Mouse (Mus musculus): Measurements from ENCODE around the gene Slamf6. TPM values are rescaled to one million over a fixed set of nuclear protein-coding genes. Genes with fewer than 3 reads are reported as not detected.
"Not testable (repeated sequence)": the region's sequence is repeated elsewhere in the genome, so short reads cannot be mapped to it uniquely, and the experiment has no call there.

Slamf6 gene
- polyA plus RNA-seq, 1 experiment from 2014 or later, result 0.18 TPM

DNA sequence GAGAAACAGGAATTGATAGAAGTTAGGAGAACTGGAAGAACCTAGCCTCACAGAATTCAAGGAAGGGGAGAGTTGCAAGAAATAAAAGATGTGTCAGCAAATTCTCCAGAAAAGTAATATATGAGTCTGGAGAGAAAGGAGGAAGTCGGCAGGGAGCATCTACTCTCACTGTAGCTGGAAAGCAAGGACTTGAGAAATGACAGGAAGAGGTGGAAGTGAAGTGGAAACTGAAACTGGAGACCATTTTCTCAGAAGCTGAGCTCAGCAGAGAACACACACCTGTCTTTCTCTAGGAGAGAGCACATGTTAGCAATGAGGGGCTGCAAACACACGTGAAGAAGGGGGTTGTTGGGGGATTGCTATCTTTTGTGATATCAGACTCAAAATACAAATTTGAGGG is 40.1 kb downstream of the Slamf6 start:
- ATAC-seq (ENCODE audit: insufficient read depth) (no peak), DNase-seq (no peak)
- no peaks in the 10 kb centered on the region for H3K36me3 ChIP-seq (ENCODE audit: insufficient read depth)
- H3K4me2 ChIP-seq, result no peak overlapping the region
- no peak overlapping the region for H3K27ac ChIP-seq (ENCODE audit: low read depth)
- H3K27me3 ChIP-seq (ENCODE audit: insufficient read depth, low read length), result no peaks in the 10 kb centered on the region
- no peaks in the 10 kb centered on the region for H3K4me1 ChIP-seq (ENCODE audit: insufficient read depth)
- H3K9ac ChIP-seq, result no peak overlapping the region
- TF ChIP-seq CTCF (IDR thresholded peaks at IDR 0.05; ENCODE audit: low read depth), result no peak
- no peaks in the 10 kb centered on the region for H3K9me3 ChIP-seq (ENCODE audit: low read depth, low read length)
- no peak overlapping the region for H3K4me3 ChIP-seq (ENCODE audit: low read depth, low read length)
- WGBS, result 50% methylated on average over 2 of the region's 2 CpGs

DNA sequence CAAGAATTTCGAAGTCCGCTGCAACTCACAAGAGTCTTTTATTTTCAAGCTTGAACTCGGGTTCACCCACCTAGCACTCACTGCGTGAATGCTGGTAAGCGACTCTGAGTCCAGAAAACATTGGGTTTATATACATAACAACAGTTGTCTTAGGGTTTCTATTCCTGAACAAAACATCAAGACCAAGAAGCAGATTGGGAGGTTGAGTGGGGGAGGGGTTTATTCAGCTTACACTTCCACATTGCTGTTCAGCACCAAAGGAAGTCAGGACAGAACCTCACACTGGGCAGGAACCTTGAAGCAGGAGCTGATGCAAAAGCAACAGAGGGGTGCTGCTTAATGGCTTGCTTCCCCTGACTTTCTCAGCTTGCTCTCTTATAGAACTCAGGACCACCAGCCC is 43.4 kb downstream of the Slamf6 start:
- no peaks in the 10 kb centered on the region for H3K9me3 ChIP-seq (ENCODE audit: low read depth, low read length)
- H3K27me3 ChIP-seq (ENCODE audit: insufficient read depth, low read length), result no peaks in the 10 kb centered on the region

DNA sequence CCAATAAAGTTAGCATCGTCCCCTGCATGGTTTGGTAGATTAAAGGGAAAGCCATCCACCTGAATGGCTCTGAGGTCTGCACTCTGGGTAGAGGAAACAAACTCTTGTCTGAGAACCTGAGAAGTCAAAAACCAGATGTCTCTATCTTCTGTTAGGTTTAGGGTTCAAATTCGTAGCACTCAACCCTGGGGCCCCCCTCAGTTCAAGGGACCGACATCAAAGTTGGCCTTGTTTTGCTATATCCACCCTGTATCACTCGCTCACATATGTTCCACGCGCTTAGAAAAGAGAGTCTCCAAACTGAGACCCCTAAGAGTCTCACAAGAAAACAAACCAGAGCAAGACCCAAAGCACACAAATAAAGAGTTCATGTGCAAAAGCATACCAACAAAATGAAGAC is 44.4 kb downstream of the Slamf6 start:
- H3K27ac ChIP-seq (ENCODE audit: low read depth), result no peak overlapping the region
- H3K9ac ChIP-seq, result no peak overlapping the region
- no peak for ATAC-seq (ENCODE audit: insufficient read depth)
- H3K27me3 ChIP-seq (ENCODE audit: insufficient read depth, low read length), result no peaks in the 10 kb centered on the region
- H3K4me3 ChIP-seq (ENCODE audit: low read depth, low read length), result no peak overlapping the region
- H3K4me1 ChIP-seq (ENCODE audit: insufficient read depth), result no peaks in the 10 kb centered on the region
- H3K36me3 ChIP-seq (ENCODE audit: insufficient read depth), result no peaks in the 10 kb centered on the region
- DNase-seq, result no peak
- no peak for TF ChIP-seq CTCF (IDR thresholded peaks at IDR 0.05; ENCODE audit: low read depth)
- no peaks in the 10 kb centered on the region for H3K9me3 ChIP-seq (ENCODE audit: low read depth, low read length)
- H3K4me2 ChIP-seq, result no peak overlapping the region
- WGBS, result 64% methylated on average over 6 of the region's 6 CpGs

More for the DNA sequence above, 43.4 kb downstream of the Slamf6 start:
- 88% methylated on average over 5 of the region's 5 CpGs for WGBS
- Histone ChIP-seq H3K9ac (no peak overlapping the region), H3K36me3 (ENCODE audit: insufficient read depth) (no peaks in the 10 kb centered on the region), H3K27ac (ENCODE audit: low read depth) (no peak overlapping the region), H3K4me1 (ENCODE audit: insufficient read depth) (no peaks in the 10 kb centered on the region), H3K4me2 (no peak overlapping the region), H3K4me3 (ENCODE audit: low read depth, low read length) (no peak overlapping the region)
- TF ChIP-seq CTCF (IDR thresholded peaks at IDR 0.05; ENCODE audit: low read depth), result no peak
- ATAC-seq (ENCODE audit: insufficient read depth) (no peak), DNase-seq (no peak)

DNA sequence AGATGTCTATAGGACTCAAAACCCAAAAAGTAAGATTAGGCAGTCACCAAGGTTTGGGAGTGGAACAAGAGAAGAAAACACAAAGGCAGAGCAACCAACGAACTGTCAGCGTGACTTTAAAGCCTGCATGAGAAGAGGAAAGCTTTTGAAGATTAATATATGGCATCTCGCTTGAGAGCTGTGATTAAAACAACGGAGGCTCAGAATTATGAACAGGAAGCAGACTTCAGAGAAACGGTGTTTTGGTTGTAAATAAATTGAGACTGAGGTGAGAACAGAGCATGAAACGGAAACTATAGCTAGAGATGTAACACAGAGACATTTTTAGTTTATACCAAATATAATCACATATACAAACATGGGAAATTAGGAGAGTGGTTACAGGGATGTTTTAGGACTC is 46.3 kb downstream of the Slamf6 start:
- H3K4me1 ChIP-seq (ENCODE audit: insufficient read depth), result no peaks in the 10 kb centered on the region
- DNase-seq, result no peak
- no peak overlapping the region for H3K4me3 ChIP-seq (ENCODE audit: low read depth, low read length)
- no peak overlapping the region for H3K27ac ChIP-seq (ENCODE audit: low read depth)
- TF ChIP-seq CTCF (IDR thresholded peaks at IDR 0.05; ENCODE audit: low read depth), result no peak
- no peak overlapping the region for H3K9ac ChIP-seq
- no peak for ATAC-seq (ENCODE audit: insufficient read depth)
- H3K9me3 ChIP-seq (ENCODE audit: low read depth, low read length), result no peaks in the 10 kb centered on the region
- no peak overlapping the region for H3K4me2 ChIP-seq
- no peaks in the 10 kb centered on the region for H3K27me3 ChIP-seq (ENCODE audit: insufficient read depth, low read length)
- 53% methylated on average over 6 of the region's 6 CpGs for WGBS
- no peaks in the 10 kb centered on the region for H3K36me3 ChIP-seq (ENCODE audit: insufficient read depth)

- whole genome bisulfite sequencing, result 63% methylated on average over 6 of the region's 6 CpGs
- DNase-seq (no peak), ATAC-seq (ENCODE audit: insufficient read depth) (no peak)
- no peak overlapping the region for H3K27ac ChIP-seq (ENCODE audit: low read depth)
- no peak overlapping the region for H3K9ac ChIP-seq
- no peaks in the 10 kb centered on the region for H3K9me3 ChIP-seq (ENCODE audit: low read depth, low read length)
- no peak overlapping the region for H3K4me2 ChIP-seq
- H3K4me3 ChIP-seq (ENCODE audit: low read depth, low read length), result no peak overlapping the region
- H3K4me1 ChIP-seq (ENCODE audit: insufficient read depth), result no peaks in the 10 kb centered on the region
- TF ChIP-seq CTCF (IDR thresholded peaks at IDR 0.05; ENCODE audit: low read depth), result no peak
- H3K27me3 ChIP-seq (ENCODE audit: insufficient read depth, low read length), result no peaks in the 10 kb centered on the region
- no peaks in the 10 kb centered on the region for H3K36me3 ChIP-seq (ENCODE audit: insufficient read depth)
Measured at GRCm38 (mm10) chr1:171966054-171966790, 48.9 kb downstream of the Slamf6 start.

DNA sequence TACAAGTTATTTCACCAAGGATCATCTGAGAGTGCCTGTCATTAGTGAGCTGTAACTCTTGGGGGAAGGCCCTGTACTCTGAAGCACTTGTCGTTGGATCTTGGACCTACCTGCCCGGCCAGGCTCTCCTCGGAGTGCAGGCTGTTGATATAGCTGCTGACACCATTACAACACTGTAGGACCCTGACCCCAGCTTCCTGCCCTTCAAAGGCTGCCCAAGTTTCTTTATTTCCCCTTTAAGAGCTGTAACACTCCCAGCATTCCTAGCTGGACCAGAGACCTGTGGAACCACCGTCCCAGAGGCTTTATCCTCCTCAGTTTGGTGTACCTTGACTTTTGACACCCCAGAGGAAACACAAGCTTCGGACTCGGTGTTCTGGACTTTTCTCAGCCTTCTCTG is 51.9 kb downstream of the Slamf6 start:
- H3K36me3 ChIP-seq (ENCODE audit: insufficient read depth), result no peaks in the 10 kb centered on the region
- ATAC-seq (ENCODE audit: insufficient read depth), result no peak
- no peak overlapping the region for H3K27ac ChIP-seq (ENCODE audit: low read depth)
- no peaks in the 10 kb centered on the region for H3K27me3 ChIP-seq (ENCODE audit: insufficient read depth, low read length)
- H3K4me2 ChIP-seq, result no peak overlapping the region
- TF ChIP-seq CTCF (IDR thresholded peaks at IDR 0.05; ENCODE audit: low read depth), result no peak
- H3K9ac ChIP-seq, result no peak overlapping the region
- no peaks in the 10 kb centered on the region for H3K4me1 ChIP-seq (ENCODE audit: insufficient read depth)
- 75% methylated on average over 6 of the region's 6 CpGs for WGBS
- H3K4me3 ChIP-seq (ENCODE audit: low read depth, low read length), result no peak overlapping the region
- DNase-seq, result no peak
- no peaks in the 10 kb centered on the region for H3K9me3 ChIP-seq (ENCODE audit: low read depth, low read length)

- no peak overlapping the region for H3K4me3 ChIP-seq (ENCODE audit: low read depth, low read length)
- no peaks in the 10 kb centered on the region for H3K27me3 ChIP-seq (ENCODE audit: insufficient read depth, low read length)
- H3K36me3 ChIP-seq (ENCODE audit: insufficient read depth), result no peaks in the 10 kb centered on the region
- TF ChIP-seq CTCF (IDR thresholded peaks at IDR 0.05; ENCODE audit: low read depth), result no peak
- no peaks in the 10 kb centered on the region for H3K4me1 ChIP-seq (ENCODE audit: insufficient read depth)
- no peak overlapping the region for H3K4me2 ChIP-seq
- H3K27ac ChIP-seq (ENCODE audit: low read depth), result no peak overlapping the region
- no peaks in the 10 kb centered on the region for H3K9me3 ChIP-seq (ENCODE audit: low read depth, low read length)
- 52% methylated on average over 10 of the region's 10 CpGs for WGBS
- DNase-seq, result no peak
- H3K9ac ChIP-seq, result no peak overlapping the region
- no peak for ATAC-seq (ENCODE audit: insufficient read depth)
Measured at GRCm38 (mm10) chr1:171970854-171971586, 53.7 kb downstream of the Slamf6 start.

DNA sequence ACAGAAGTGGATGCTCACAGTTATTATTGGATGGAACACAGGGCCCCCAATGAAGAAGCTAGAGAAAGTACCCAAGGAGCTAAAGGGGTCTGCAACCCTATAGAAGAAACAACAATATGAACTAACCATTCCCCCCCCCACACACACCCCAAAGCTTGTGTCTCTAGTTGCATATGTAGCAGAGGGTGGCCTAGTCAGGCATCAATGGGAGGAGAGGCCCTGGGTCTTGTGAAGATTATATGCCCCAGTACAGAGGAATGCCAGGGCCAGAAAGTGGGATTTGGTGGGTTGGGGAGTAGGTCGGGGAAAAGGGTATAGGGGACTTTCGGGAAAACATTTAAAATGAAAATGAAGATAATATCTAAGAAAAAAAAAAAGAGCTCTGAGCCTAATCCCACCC is 57.0 kb downstream of the Slamf6 start:
- H3K9me3 ChIP-seq (ENCODE audit: low read depth, low read length); H3K36me3 ChIP-seq (ENCODE audit: insufficient read depth); DNase-seq; H3K4me2 ChIP-seq; ATAC-seq (ENCODE audit: insufficient read depth); H3K27ac ChIP-seq (ENCODE audit: low read depth); H3K27me3 ChIP-seq (ENCODE audit: insufficient read depth, low read length); H3K9ac ChIP-seq; H3K4me1 ChIP-seq (ENCODE audit: insufficient read depth); H3K4me3 ChIP-seq (ENCODE audit: low read depth, low read length): not testable (repeated sequence)
- 92% methylated on average over 2 of the region's 2 CpGs for WGBS

Measured in lung, embryonic 14.5 days (tissue).